Mouse (Mus musculus): ENCODE measurements around the gene Rbm38. TPM values are rescaled to one million over a fixed set of nuclear protein-coding genes. Genes with fewer than 3 reads are reported as not detected.

The Rbm38 gene
- polyA plus RNA-seq, 1 experiment from 2014 or later = 46.6 TPM

- no peaks in the 10 kb centered on the region for H3K9me3 ChIP-seq (replicated peaks; ENCODE audit: control insufficient read depth, low read length)
- peaks cover 4% of the 10 kb centered on the region for H3K36me3 ChIP-seq (replicated peaks; ENCODE audit: control insufficient read depth, insufficient read depth, low read depth, low read length)
- H3K27me3 ChIP-seq (ENCODE audit: control insufficient read depth, insufficient read depth, low read length) = no peaks in the 10 kb centered on the region
- H3K4me1 ChIP-seq (ENCODE audit: control insufficient read depth, insufficient read depth, low read length) = no peaks in the 10 kb centered on the region
- H3K27ac ChIP-seq (replicated peaks; ENCODE audit: low read depth, low read length) = no peak overlapping the region
- ATAC-seq (replicated peaks; ENCODE audit: insufficient number of reproducible peaks, low FRiP score, low TSS enrichment, low read depth) = no peak
- WGBS = 91% methylated on average over 4 of the region's 4 CpGs
- no peak overlapping the region for H3K9ac ChIP-seq (replicated peaks; ENCODE audit: low read length)
- no peak for DNase-seq (ENCODE audit: low spot score)
- H3K4me3 ChIP-seq (ENCODE audit: low read depth, low read length) = no peak overlapping the region
- H3K4me2 ChIP-seq (ENCODE audit: low read depth, low read length) = no peak overlapping the region
Observed at GRCm38 (mm10) chr2:173039041-173039440, 18.7 kb downstream of the Rbm38 start.

- no peak for DNase-seq (ENCODE audit: low spot score)
- ATAC-seq (replicated peaks; ENCODE audit: insufficient number of reproducible peaks, low FRiP score, low TSS enrichment, low read depth) = no peak
- WGBS = 85% methylated on average over 3 of the region's 3 CpGs
Observed at GRCm38 (mm10) chr2:173040803-173041202, 20.5 kb downstream of the Rbm38 start.

GRCm38 (mm10) chr2:173041242-173041641 lies 20.9 kb downstream of the Rbm38 start:
- ATAC-seq (replicated peaks; ENCODE audit: insufficient number of reproducible peaks, low FRiP score, low TSS enrichment, low read depth) (no peak), DNase-seq (ENCODE audit: low spot score) (no peak)
- 61% methylated on average over 5 of the region's 5 CpGs for WGBS
- Histone ChIP-seq H3K4me1 (ENCODE audit: control insufficient read depth, insufficient read depth, low read length) (no peaks in the 10 kb centered on the region), H3K36me3 (replicated peaks; ENCODE audit: control insufficient read depth, insufficient read depth, low read depth, low read length) (no peaks in the 10 kb centered on the region), H3K27me3 (ENCODE audit: control insufficient read depth, insufficient read depth, low read length) (no peaks in the 10 kb centered on the region), H3K4me2 (ENCODE audit: low read depth, low read length) (no peak overlapping the region), H3K9me3 (replicated peaks; ENCODE audit: control insufficient read depth, low read length) (no peaks in the 10 kb centered on the region), H3K4me3 (ENCODE audit: low read depth, low read length) (no peak overlapping the region), H3K9ac (replicated peaks; ENCODE audit: low read length) (no peak overlapping the region), H3K27ac (replicated peaks; ENCODE audit: low read depth, low read length) (no peak overlapping the region)

More at GRCm38 (mm10) chr2:173040803-173041202, 20.5 kb downstream of the Rbm38 start:
- Histone ChIP-seq H3K36me3 (replicated peaks; ENCODE audit: control insufficient read depth, insufficient read depth, low read depth, low read length) (no peaks in the 10 kb centered on the region), H3K4me1 (ENCODE audit: control insufficient read depth, insufficient read depth, low read length) (no peaks in the 10 kb centered on the region), H3K9ac (replicated peaks; ENCODE audit: low read length) (no peak overlapping the region), H3K27me3 (ENCODE audit: control insufficient read depth, insufficient read depth, low read length) (no peaks in the 10 kb centered on the region), H3K9me3 (replicated peaks; ENCODE audit: control insufficient read depth, low read length) (no peaks in the 10 kb centered on the region), H3K4me3 (ENCODE audit: low read depth, low read length) (no peak overlapping the region), H3K27ac (replicated peaks; ENCODE audit: low read depth, low read length) (no peak overlapping the region), H3K4me2 (ENCODE audit: low read depth, low read length) (no peak overlapping the region)

GRCm38 (mm10) chr2:173041893-173042292 lies 21.6 kb downstream of the Rbm38 start:
- Histone ChIP-seq H3K27me3 (ENCODE audit: control insufficient read depth, insufficient read depth, low read length) (no peaks in the 10 kb centered on the region), H3K27ac (replicated peaks; ENCODE audit: low read depth, low read length) (no peak overlapping the region), H3K4me1 (ENCODE audit: control insufficient read depth, insufficient read depth, low read length) (no peaks in the 10 kb centered on the region), H3K9ac (replicated peaks; ENCODE audit: low read length) (no peak overlapping the region), H3K4me3 (ENCODE audit: low read depth, low read length) (no peak overlapping the region), H3K9me3 (replicated peaks; ENCODE audit: control insufficient read depth, low read length) (no peaks in the 10 kb centered on the region), H3K36me3 (replicated peaks; ENCODE audit: control insufficient read depth, insufficient read depth, low read depth, low read length) (no peaks in the 10 kb centered on the region), H3K4me2 (ENCODE audit: low read depth, low read length) (no peak overlapping the region)
- DNase-seq (ENCODE audit: low spot score) = no peak
- ATAC-seq (replicated peaks; ENCODE audit: insufficient number of reproducible peaks, low FRiP score, low TSS enrichment, low read depth) = no peak
- 77% methylated on average over 1 of the region's 1 CpGs for WGBS

DNA sequence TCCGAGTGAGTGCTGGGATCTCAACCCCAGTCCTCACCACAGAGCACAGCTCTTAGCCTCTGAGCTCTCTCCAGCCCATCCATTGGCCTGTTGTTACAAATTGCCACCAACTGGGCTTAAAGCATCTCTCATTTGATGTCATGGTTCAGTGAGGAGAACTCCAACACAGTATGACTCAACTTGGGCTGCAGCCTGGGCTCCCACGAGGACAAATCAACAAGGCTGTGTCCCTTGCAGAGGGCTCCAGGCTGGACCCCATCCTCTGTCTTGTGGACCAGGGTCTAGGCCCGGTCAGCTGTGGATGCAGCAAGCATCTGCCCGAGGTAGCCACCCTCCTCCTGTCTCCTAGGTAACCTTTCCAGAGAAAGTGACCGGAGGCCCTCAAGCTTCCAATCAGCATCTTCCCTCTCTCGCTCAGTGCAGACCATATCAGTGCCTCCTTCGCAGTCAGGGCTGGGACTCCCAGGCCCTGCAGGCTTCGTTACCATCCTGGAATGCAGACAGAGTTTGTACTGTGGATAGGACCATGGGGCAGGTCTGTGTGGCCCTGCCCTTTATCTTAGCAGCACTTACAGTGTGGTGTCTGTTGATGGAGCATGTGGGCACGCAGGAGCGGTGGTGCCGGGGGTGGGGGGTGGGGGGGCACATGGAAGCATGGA lies 22.3 kb downstream of the Rbm38 start:
- 63% methylated on average over 11 of the region's 11 CpGs for WGBS
- peak; percentile 35; the same call in 1 of the 2 replicates for ATAC-seq (replicated peaks; ENCODE audit: insufficient number of reproducible peaks, low FRiP score, low TSS enrichment, low read depth)
- no peak overlapping the region for H3K4me2 ChIP-seq (ENCODE audit: low read depth, low read length)
- no peak for DNase-seq (ENCODE audit: low spot score)
- H3K4me3 ChIP-seq (ENCODE audit: low read depth, low read length) = no peak overlapping the region
- H3K27ac ChIP-seq (replicated peaks; ENCODE audit: low read depth, low read length) = no peak overlapping the region
- no peaks in the 10 kb centered on the region for H3K36me3 ChIP-seq (replicated peaks; ENCODE audit: control insufficient read depth, insufficient read depth, low read depth, low read length)
- no peaks in the 10 kb centered on the region for H3K9me3 ChIP-seq (replicated peaks; ENCODE audit: control insufficient read depth, low read length)
- H3K9ac ChIP-seq (replicated peaks; ENCODE audit: low read length) = no peak overlapping the region; the same call in 1 of the 2 replicates
- no peaks in the 10 kb centered on the region for H3K27me3 ChIP-seq (ENCODE audit: control insufficient read depth, insufficient read depth, low read length)
- H3K4me1 ChIP-seq (ENCODE audit: control insufficient read depth, insufficient read depth, low read length) = no peaks in the 10 kb centered on the region

- H3K4me2 ChIP-seq (ENCODE audit: low read depth, low read length) = no peak overlapping the region
- no peak overlapping the region for H3K9ac ChIP-seq (replicated peaks; ENCODE audit: low read length)
- DNase-seq (ENCODE audit: low spot score) (no peak), ATAC-seq (replicated peaks; ENCODE audit: insufficient number of reproducible peaks, low FRiP score, low TSS enrichment, low read depth) (no peak)
- 77% methylated on average over 18 of the region's 18 CpGs for WGBS
- H3K27me3 ChIP-seq (ENCODE audit: control insufficient read depth, insufficient read depth, low read length) = no peaks in the 10 kb centered on the region
- H3K4me1 ChIP-seq (ENCODE audit: control insufficient read depth, insufficient read depth, low read length) = no peaks in the 10 kb centered on the region
- no peak overlapping the region for H3K4me3 ChIP-seq (ENCODE audit: low read depth, low read length)
- no peaks in the 10 kb centered on the region for H3K9me3 ChIP-seq (replicated peaks; ENCODE audit: control insufficient read depth, low read length)
- H3K36me3 ChIP-seq (replicated peaks; ENCODE audit: control insufficient read depth, insufficient read depth, low read depth, low read length) = no peaks in the 10 kb centered on the region
- H3K27ac ChIP-seq (replicated peaks; ENCODE audit: low read depth, low read length) = no peak overlapping the region
Observed at GRCm38 (mm10) chr2:173044198-173044970, 24.1 kb downstream of the Rbm38 start.

GRCm38 (mm10) chr2:173046582-173047297 lies 26.4 kb downstream of the Rbm38 start:
- WGBS = 69% methylated on average over 15 of the region's 15 CpGs
- no peaks in the 10 kb centered on the region for H3K36me3 ChIP-seq (replicated peaks; ENCODE audit: control insufficient read depth, insufficient read depth, low read depth, low read length)
- no peaks in the 10 kb centered on the region for H3K27me3 ChIP-seq (ENCODE audit: control insufficient read depth, insufficient read depth, low read length)
- peaks cover 2% of the 10 kb centered on the region; the same call in 1 of the 2 replicates for H3K4me1 ChIP-seq (ENCODE audit: control insufficient read depth, insufficient read depth, low read length)
- no peak overlapping the region for H3K9ac ChIP-seq (replicated peaks; ENCODE audit: low read length)
- H3K9me3 ChIP-seq (replicated peaks; ENCODE audit: control insufficient read depth, low read length) = no peaks in the 10 kb centered on the region
- DNase-seq (ENCODE audit: low spot score) = no peak
- no peak overlapping the region for H3K4me2 ChIP-seq (ENCODE audit: low read depth, low read length)
- H3K27ac ChIP-seq (replicated peaks; ENCODE audit: low read depth, low read length) = no peak overlapping the region
- ATAC-seq (replicated peaks; ENCODE audit: insufficient number of reproducible peaks, low FRiP score, low TSS enrichment, low read depth) = no peak
- H3K4me3 ChIP-seq (ENCODE audit: low read depth, low read length) = no peak overlapping the region

Measured in embryonic facial prominence, embryonic 11.5 days (tissue).